Mouse (Mus musculus) liver, embryonic 14.5 days (tissue): ENCODE measurements around the gene Zfp423. TPM values are rescaled to one million over a fixed set of nuclear protein-coding genes. Genes with fewer than 3 reads are reported as not detected.

ENCODE experiments used
- ATAC-seq: fragments of 200-750 bp; cut with Nextera tagmentation; 2 replicates; pipeline ENCODE4 v1.8.0; 2017; ENCODE audit warnings: moderate number of reproducible peaks, mild to moderate bottlenecking, moderate library complexity; ENCODE audit not compliant: insufficient read depth
- DNase-seq, 3 experiments: peaks; one replicate each; pipeline ENCODE4 v3.0.0-alpha.2; 2012 to 2013; ENCODE audit warnings: low read depth in 3 of 3, low spot score in 3 of 3
- H3K27ac ChIP-seq: fragments of 300-500 bp; sonication (generic); 2 replicates; pipeline ENCODE4 v1.5.1; 2014; ENCODE audit warnings: moderate library complexity, mild to moderate bottlenecking, control low read depth, inconsistent platforms
- H3K27me3 ChIP-seq: fragments of 300-500 bp; sonication (generic); 2 replicates; pipeline ENCODE4 v1.6.1; 2014; ENCODE audit warnings: mild to moderate bottlenecking, low read length, moderate library complexity; ENCODE audit not compliant: control insufficient read depth, insufficient read depth
- H3K36me3 ChIP-seq: fragments of 300-500 bp; sonication (generic); replicated peaks from 2 replicates; pipeline ENCODE4 v1.6.1; 2014; ENCODE audit warnings: low read depth; ENCODE audit not compliant: control insufficient read depth, insufficient read depth
- H3K4me1 ChIP-seq, 2 experiments: fragments of 200-500 bp in 1 of 2; fragments of 300-500 bp in 1 of 2; sonication (generic) in 1 of 2; replicated peaks; 2 replicates each; pipeline ENCODE4 v1.6.1; 2012 to 2014; ENCODE audit warnings: antibody characterized with exemption in 1 of 2, inconsistent platforms in 1 of 2, low read length in 1 of 2; ENCODE audit not compliant: control insufficient read depth in 2 of 2, insufficient read depth in 2 of 2
- H3K4me2 ChIP-seq: fragments of 300-500 bp; sonication (generic); 2 replicates; pipeline ENCODE4 v1.6.1; 2014; ENCODE audit warnings: low read depth, mild to moderate bottlenecking, control low read depth, moderate library complexity
- H3K4me3 ChIP-seq, 2 experiments: fragments of 200-500 bp in 1 of 2; fragments of 300-500 bp in 1 of 2; sonication (generic) in 1 of 2; 2 replicates each; pipeline ENCODE4 v1.5.1; 2012 to 2014; ENCODE audit warnings: low read depth in 2 of 2, low read length in 2 of 2, mild to moderate bottlenecking in 2 of 2, control low read depth in 1 of 2, inconsistent platforms in 1 of 2, moderate library complexity in 1 of 2; ENCODE audit not compliant: insufficient read depth in 1 of 2
- H3K9ac ChIP-seq: fragments of 300-500 bp; sonication (generic); replicated peaks from 2 replicates; pipeline ENCODE4 v1.6.1; 2014; ENCODE audit warnings: mild to moderate bottlenecking, control low read depth, moderate library complexity
- H3K9me3 ChIP-seq: fragments of 300-500 bp; sonication (generic); 2 replicates; pipeline ENCODE4 v1.6.1; 2016; ENCODE audit warnings: low read length, mixed read lengths; ENCODE audit not compliant: control insufficient read depth
- CTCF ChIP-seq: IDR thresholded peaks from 2 replicates; pipeline ENCODE4 v1.5.1; 2016; ENCODE audit warnings: antibody characterized with exemption, low read depth, control low read depth
- EP300 ChIP-seq: IDR thresholded peaks from 2 replicates; pipeline ENCODE4 v1.6.1; 2016; ENCODE audit warnings: antibody characterized with exemption, low read depth
- WGBS: fragments of 180-500 bp; shearing (Covaris S2); extraction: QIAGEN DNeasy Blood & Tissue Kit; methylation state at CpG from one replicate; pipeline ENCODE4 v1.1.7; 2014; ENCODE audit not compliant: insufficient replicate concordance; 5-methylcytosine and 5-hydroxymethylcytosine counted together
- polyA plus RNA-seq, 2 experiments: library from polyadenylated mRNA; depleted of rRNA in 1 of 2; stranded (reverse) in 1 of 2; unstranded in 1 of 2; fragments of >200 nt; fragmentation: Nextera tagmentation in 1 of 2; extraction: Ambion mirVana in 1 of 2; gene quantifications; 2 replicates each; pipeline versions ENCODE4 v1.2.1 to v1.2.3; 2012 to 2014

Zfp423 gene
- polyA plus RNA-seq, 2 experiments, result 0.52 to 0.60 TPM

- 74% methylated on average over 6 of the region's 6 CpGs for WGBS
- ATAC-seq, result no peak
Observed at GRCm38 (mm10) chr8:87667297-87667696, 292.1 kb downstream of the Zfp423 start.

GRCm38 (mm10) chr8:87665337-87665736 is 294.1 kb downstream of the Zfp423 start:
- Histone ChIP-seq H3K9ac (no peak overlapping the region), H3K4me2 (no peak overlapping the region), H3K4me3 (no peak overlapping the region), H3K36me3 (no peaks in the 10 kb centered on the region), H3K4me1 (no peaks in the 10 kb centered on the region), H3K27ac (no peak overlapping the region), H3K9me3 (no peaks in the 10 kb centered on the region), H3K27me3 (peaks cover 33% of the 10 kb centered on the region)
- TF ChIP-seq CTCF (no peak), EP300 (no peak)
- WGBS, result 64% methylated on average over 8 of the region's 8 CpGs
- DNase-seq (no peak), ATAC-seq (no peak)

More at GRCm38 (mm10) chr8:87667297-87667696, 292.1 kb downstream of the Zfp423 start:
- DNase-seq, result no peak
- Histone ChIP-seq H3K4me1 (no peaks in the 10 kb centered on the region), H3K9me3 (no peaks in the 10 kb centered on the region), H3K4me2 (no peak overlapping the region), H3K4me3 (no peak overlapping the region), H3K36me3 (no peaks in the 10 kb centered on the region), H3K27ac (no peak overlapping the region), H3K27me3 (peaks cover 14% of the 10 kb centered on the region), H3K9ac (no peak overlapping the region)
- no peak for TF ChIP-seq CTCF
- TF ChIP-seq EP300, result no peak

- Histone ChIP-seq H3K27me3 (peaks cover 44% of the 10 kb centered on the region), H3K4me3 (no peak overlapping the region), H3K9ac (no peak overlapping the region), H3K9me3 (no peaks in the 10 kb centered on the region), H3K27ac (no peak overlapping the region), H3K4me1 (no peaks in the 10 kb centered on the region), H3K36me3 (no peaks in the 10 kb centered on the region), H3K4me2 (no peak overlapping the region)
- TF ChIP-seq EP300 (no peak), CTCF (no peak)
- 48% methylated on average over 2 of the region's 2 CpGs for WGBS
- no peak for DNase-seq
- no peak for ATAC-seq
Observed at GRCm38 (mm10) chr8:87664217-87664509, 295.2 kb downstream of the Zfp423 start.

- Histone ChIP-seq H3K27me3 (peaks cover 47% of the 10 kb centered on the region), H3K4me1 (no peaks in the 10 kb centered on the region), H3K4me3 (no peak overlapping the region), H3K4me2 (peak overlapping the region; percentile 13; the same call in 1 of the 2 replicates), H3K9me3 (no peaks in the 10 kb centered on the region), H3K36me3 (no peaks in the 10 kb centered on the region), H3K9ac (no peak overlapping the region), H3K27ac (no peak overlapping the region)
- ATAC-seq, result no peak
- no peak for DNase-seq
- no peak for TF ChIP-seq EP300
- TF ChIP-seq CTCF, result peak; percentile 79
- 8% methylated on average over 18 of the region's 18 CpGs for WGBS
Observed at GRCm38 (mm10) chr8:87663349-87664216, 295.8 kb downstream of the Zfp423 start.

- 2% methylated on average over 25 of the region's 25 CpGs for WGBS
- Histone ChIP-seq H3K4me3 (no peak overlapping the region), H3K4me1 (no peaks in the 10 kb centered on the region), H3K27ac (no peak overlapping the region), H3K36me3 (no peaks in the 10 kb centered on the region), H3K9ac (no peak overlapping the region), H3K9me3 (no peaks in the 10 kb centered on the region), H3K27me3 (peaks cover 47% of the 10 kb centered on the region), H3K4me2 (peak overlapping the region; percentile 13; the same call in 1 of the 2 replicates)
- ATAC-seq (no peak), DNase-seq (no peak)
- no peak for TF ChIP-seq EP300
- no peak for TF ChIP-seq CTCF
Observed at GRCm38 (mm10) chr8:87662811-87663341, 296.5 kb downstream of the Zfp423 start.
